Mouse (Mus musculus) embryonic fibroblast, embryonic 13.5 days (primary cell): ENCODE data around the gene Uqcc1. TPM values are rescaled to one million over a fixed set of nuclear protein-coding genes. Genes with fewer than 3 reads are reported as not detected.

Experiments
- H3K27ac ChIP-seq: 2 replicates; pipeline ENCODE4 v1.5.1; 2012; ENCODE audit warnings: low read length, control low read depth, inconsistent platforms; ENCODE audit not compliant: insufficient read depth
- H3K4me1 ChIP-seq: 2 replicates; pipeline ENCODE4 v1.6.1; 2011; ENCODE audit warnings: low read length; ENCODE audit not compliant: control insufficient read depth, insufficient read depth
- H3K4me3 ChIP-seq: 2 replicates; pipeline ENCODE4 v1.5.1; 2011; ENCODE audit warnings: mild to moderate bottlenecking, control low read depth, low read length; ENCODE audit not compliant: insufficient read depth
- CTCF ChIP-seq: IDR thresholded peaks from 2 replicates; pipeline ENCODE4 v1.5.1; 2011; ENCODE audit warnings: mild to moderate bottlenecking, control low read depth, low read length, moderate library complexity, borderline replicate concordance; ENCODE audit not compliant: insufficient read depth
- POLR2A ChIP-seq: IDR thresholded peaks from 2 replicates; pipeline ENCODE4 v1.6.1; 2011; ENCODE audit warnings: low read depth, mild to moderate bottlenecking, control low read depth, low read length, moderate library complexity
- polyA plus RNA-seq: library from polyadenylated mRNA; stranded (reverse); fragments of >200 nt; gene quantifications from 2 replicates; pipeline ENCODE4 v1.2.4, GENCODE M21; 2011; ENCODE audit warnings: low read depth; ENCODE audit not compliant: missing spikeins, insufficient read length

The Uqcc1 gene
- polyA plus RNA-seq, 1 experiment, result 39.5 TPM

GRCm38 (mm10) chr2:155817301-155818245, 112.5 kb downstream of the Uqcc1 start:
- no peak for TF ChIP-seq CTCF
- peak; percentile 29 for TF ChIP-seq POLR2A
- peak overlapping the region; percentile 58 for H3K4me3 ChIP-seq

GRCm38 (mm10) chr2:155816179-155816578, 113.9 kb downstream of the Uqcc1 start:
- H3K4me3 ChIP-seq, result no peak overlapping the region
- no peak overlapping the region for H3K27ac ChIP-seq
- peaks cover 11% of the 10 kb centered on the region; the same call in 1 of the 2 replicates for H3K4me1 ChIP-seq
- no peak; the same call in 1 of the 2 replicates for TF ChIP-seq POLR2A
- TF ChIP-seq CTCF, result no peak

More at GRCm38 (mm10) chr2:155817301-155818245, 112.5 kb downstream of the Uqcc1 start:
- Histone ChIP-seq H3K4me1 (peaks cover 11% of the 10 kb centered on the region; the same call in 1 of the 2 replicates), H3K27ac (peak overlapping the region; percentile 79)

GRCm38 (mm10) chr2:155814829-155815228, 115.3 kb downstream of the Uqcc1 start:
- Histone ChIP-seq H3K4me3 (no peak overlapping the region), H3K27ac (no peak overlapping the region), H3K4me1 (peaks cover 14% of the 10 kb centered on the region)
- TF ChIP-seq CTCF (no peak), POLR2A (no peak)

GRCm38 (mm10) chr2:155812637-155813036, 117.5 kb downstream of the Uqcc1 start:
- peaks cover 5% of the 10 kb centered on the region for H3K4me1 ChIP-seq
- no peak for TF ChIP-seq CTCF
- no peak for TF ChIP-seq POLR2A

GRCm38 (mm10) chr2:155811821-155812396, 118.2 kb downstream of the Uqcc1 start:
- Histone ChIP-seq H3K4me1 (peaks cover 5% of the 10 kb centered on the region), H3K4me3 (no peak overlapping the region), H3K27ac (no peak overlapping the region)
- TF ChIP-seq CTCF (peak; percentile 73; the same call in 1 of the 2 replicates), POLR2A (no peak)

More at GRCm38 (mm10) chr2:155812637-155813036, 117.5 kb downstream of the Uqcc1 start:
- H3K27ac ChIP-seq, result no peak overlapping the region
- no peak overlapping the region for H3K4me3 ChIP-seq

- peaks cover 5% of the 10 kb centered on the region for H3K4me1 ChIP-seq
- no peak overlapping the region; the same call in 1 of the 2 replicates for H3K27ac ChIP-seq
- H3K4me3 ChIP-seq, result no peak overlapping the region
- TF ChIP-seq CTCF (no peak), POLR2A (no peak)
Observed at GRCm38 (mm10) chr2:155809620-155810019, 120.5 kb downstream of the Uqcc1 start.

- no peak overlapping the region for H3K27ac ChIP-seq
- H3K4me1 ChIP-seq, result peaks cover 5% of the 10 kb centered on the region
- no peak for TF ChIP-seq CTCF
- no peak for TF ChIP-seq POLR2A
- H3K4me3 ChIP-seq, result no peak overlapping the region
Observed at GRCm38 (mm10) chr2:155807408-155807807, 122.7 kb downstream of the Uqcc1 start.

GRCm38 (mm10) chr2:155806548-155806947, 123.6 kb downstream of the Uqcc1 start:
- Histone ChIP-seq H3K4me3 (no peak overlapping the region), H3K27ac (no peak overlapping the region), H3K4me1 (peaks cover 5% of the 10 kb centered on the region)
- TF ChIP-seq POLR2A (no peak), CTCF (no peak)

GRCm38 (mm10) chr2:155805925-155806255, 124.2 kb downstream of the Uqcc1 start:
- TF ChIP-seq POLR2A (no peak), CTCF (no peak)
- Histone ChIP-seq H3K4me1 (peaks cover 5% of the 10 kb centered on the region), H3K4me3 (no peak overlapping the region), H3K27ac (no peak overlapping the region)

GRCm38 (mm10) chr2:155805231-155805924, 124.7 kb downstream of the Uqcc1 start:
- Histone ChIP-seq H3K27ac (no peak overlapping the region), H3K4me1 (peaks cover 5% of the 10 kb centered on the region), H3K4me3 (no peak overlapping the region)
- TF ChIP-seq CTCF (no peak), POLR2A (no peak)
